Mouse (Mus musculus): ENCODE data around the gene Farp2. TPM values are rescaled to one million over a fixed set of nuclear protein-coding genes. Genes with fewer than 3 reads are reported as not detected.
A peak's percentile ranks its signal among the peaks of the same experiment; 100 is the strongest.
"Not testable (repeated sequence)": the region's sequence is repeated elsewhere in the genome, so short reads cannot be mapped to it uniquely, and the experiment has no call there.

Gene Farp2
- polyA plus RNA-seq, 1 experiment from 2014 or later: 5.7 TPM

DNA sequence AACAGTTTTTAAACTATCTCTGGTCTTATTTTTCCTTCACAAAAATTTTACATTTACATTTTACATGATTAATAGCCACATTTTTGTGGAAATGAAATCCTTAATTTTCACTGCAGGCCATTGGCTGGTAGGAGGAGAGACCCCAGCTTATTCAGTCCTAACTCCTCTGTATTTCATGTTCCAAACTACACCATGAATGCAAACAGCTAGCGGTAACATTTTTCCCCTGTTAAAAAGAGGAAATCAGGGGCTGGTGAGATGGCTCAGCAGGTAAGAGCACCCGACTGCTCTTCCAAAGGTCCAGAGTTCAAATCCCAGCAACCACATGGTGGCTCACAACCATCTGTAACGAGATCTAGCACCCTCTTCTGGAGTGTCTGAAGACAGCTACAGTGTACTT lies 25.6 kb upstream of the Farp2 start:
- H3K4me1 ChIP-seq (ENCODE audit: control insufficient read depth, insufficient read depth, low read length); H3K4me3 ChIP-seq (ENCODE audit: low read depth, low read length); H3K9me3 ChIP-seq (ENCODE audit: control insufficient read depth, low read length); H3K27ac ChIP-seq (ENCODE audit: low read depth, low read length); H3K36me3 ChIP-seq (ENCODE audit: control insufficient read depth, insufficient read depth, low read length); ATAC-seq (ENCODE audit: low read depth); H3K27me3 ChIP-seq (ENCODE audit: control insufficient read depth, insufficient read depth, low read length); H3K4me2 ChIP-seq (ENCODE audit: low read depth, low read length); H3K9ac ChIP-seq (replicated peaks; ENCODE audit: low read depth, low read length): not testable (repeated sequence)
- 87% methylated on average over 2 of the region's 3 CpGs for WGBS

DNA sequence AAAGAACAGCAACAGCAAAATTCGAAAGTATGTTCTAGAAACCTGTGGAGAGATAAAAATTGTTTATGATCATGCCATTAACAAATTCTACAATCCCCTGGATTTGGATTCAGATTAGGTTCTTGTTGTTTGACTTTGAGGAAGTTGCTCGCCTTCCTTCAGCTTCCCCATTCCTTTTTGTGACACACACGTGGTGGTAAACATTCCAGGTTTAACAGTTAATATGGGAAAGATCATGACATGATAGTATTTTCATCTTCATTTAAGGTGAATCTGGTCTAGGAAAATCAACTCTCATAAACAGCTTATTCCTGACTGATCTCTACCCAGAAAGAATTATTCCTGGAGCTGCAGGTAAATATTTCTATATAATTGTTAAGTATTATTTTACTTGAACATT lies 16.6 kb upstream of the Farp2 start:
- Histone ChIP-seq H3K4me3 (ENCODE audit: low read depth, low read length) (no peak overlapping the region), H3K36me3 (ENCODE audit: control insufficient read depth, insufficient read depth, low read length) (peaks cover 28% of the 10 kb centered on the region), H3K27ac (ENCODE audit: low read depth, low read length) (no peak overlapping the region), H3K9me3 (ENCODE audit: control insufficient read depth, low read length) (no peaks in the 10 kb centered on the region), H3K27me3 (ENCODE audit: control insufficient read depth, insufficient read depth, low read length) (no peaks in the 10 kb centered on the region), H3K9ac (replicated peaks; ENCODE audit: low read depth, low read length) (no peak overlapping the region), H3K4me2 (ENCODE audit: low read depth, low read length) (no peak overlapping the region), H3K4me1 (ENCODE audit: control insufficient read depth, insufficient read depth, low read length) (no peaks in the 10 kb centered on the region)
- no peak for ATAC-seq (ENCODE audit: low read depth)
- WGBS: 93% methylated on average over 3 of the region's 3 CpGs

DNA sequence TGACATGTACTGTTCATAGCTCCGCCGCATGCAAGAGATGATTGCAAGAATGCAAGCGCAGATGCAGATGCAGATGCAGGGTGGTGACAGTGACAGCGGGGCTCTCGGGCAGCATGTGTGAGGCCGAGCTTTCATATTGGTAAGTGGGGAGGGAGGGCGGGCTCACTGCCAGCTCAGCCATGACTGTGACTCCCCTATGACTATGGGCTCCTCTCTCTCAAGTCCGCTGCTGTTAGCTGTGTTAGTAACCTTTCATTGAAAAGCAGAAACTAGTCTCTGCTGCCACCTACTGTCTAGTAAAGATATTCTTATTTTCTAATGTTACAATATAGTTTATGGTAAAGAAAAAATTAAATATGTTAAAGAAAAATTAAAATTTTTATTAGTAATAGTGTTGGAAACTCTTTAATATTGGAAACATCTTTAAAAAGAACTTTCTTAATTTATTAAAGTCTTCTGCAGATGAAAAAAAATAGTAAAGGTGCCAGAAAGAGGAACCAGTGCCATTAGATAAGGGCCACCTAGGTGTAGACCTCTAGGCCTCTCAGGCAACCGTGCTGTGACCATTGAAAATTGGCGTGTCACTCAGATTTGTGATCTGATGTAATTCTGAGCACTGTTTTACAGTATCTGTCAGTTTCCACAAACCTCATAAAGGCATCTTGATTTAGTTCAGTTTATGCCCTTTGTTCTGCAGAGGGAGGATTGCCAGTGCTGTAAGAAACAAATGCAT lies 4.8 kb upstream of the Farp2 start:
- no peaks in the 10 kb centered on the region for H3K9me3 ChIP-seq (ENCODE audit: control insufficient read depth, low read length)
- peaks cover 4% of the 10 kb centered on the region; the same call in 1 of the 2 replicates for H3K4me1 ChIP-seq (ENCODE audit: control insufficient read depth, insufficient read depth, low read length)
- H3K4me2 ChIP-seq (ENCODE audit: low read depth, low read length): no peak overlapping the region
- no peak overlapping the region for H3K4me3 ChIP-seq (ENCODE audit: low read depth, low read length)
- no peak overlapping the region for H3K9ac ChIP-seq (replicated peaks; ENCODE audit: low read depth, low read length)
- no peak overlapping the region for H3K27ac ChIP-seq (ENCODE audit: low read depth, low read length)
- 53% methylated on average over 10 of the region's 10 CpGs for WGBS
- ATAC-seq (ENCODE audit: low read depth): peak; percentile 66; the same call in 1 of the 2 replicates
- no peaks in the 10 kb centered on the region for H3K27me3 ChIP-seq (ENCODE audit: control insufficient read depth, insufficient read depth, low read length)
- H3K36me3 ChIP-seq (ENCODE audit: control insufficient read depth, insufficient read depth, low read length): peaks cover 25% of the 10 kb centered on the region

DNA sequence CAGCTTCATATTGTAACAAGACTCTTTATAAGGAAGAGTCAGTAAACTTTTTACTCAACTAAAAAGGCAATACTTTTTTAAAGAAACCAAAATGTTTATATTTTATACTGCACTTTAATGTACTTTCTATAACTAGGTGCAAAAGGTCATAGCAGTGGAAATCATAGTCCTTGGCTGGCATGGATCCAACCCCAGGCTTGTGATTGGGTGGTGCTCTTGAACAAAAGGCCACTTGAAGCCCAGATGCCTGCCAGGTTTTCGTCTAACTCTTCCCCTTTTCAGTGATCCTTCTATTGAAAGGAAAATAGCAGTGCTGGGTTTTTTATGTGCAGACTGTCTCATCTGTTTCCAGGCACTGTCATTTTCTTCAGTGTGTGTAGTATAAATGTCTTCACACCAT lies 3.3 kb upstream of the Farp2 start:
- peaks cover 11% of the 10 kb centered on the region for H3K4me1 ChIP-seq (ENCODE audit: control insufficient read depth, insufficient read depth, low read length)
- not testable (repeated sequence) for H3K4me3 ChIP-seq (ENCODE audit: low read depth, low read length); ATAC-seq (ENCODE audit: low read depth); H3K27me3 ChIP-seq (ENCODE audit: control insufficient read depth, insufficient read depth, low read length); H3K9me3 ChIP-seq (ENCODE audit: control insufficient read depth, low read length); H3K4me2 ChIP-seq (ENCODE audit: low read depth, low read length); H3K27ac ChIP-seq (ENCODE audit: low read depth, low read length); H3K9ac ChIP-seq (replicated peaks; ENCODE audit: low read depth, low read length)
- WGBS: 50% methylated on average over 1 of the region's 1 CpGs
- H3K36me3 ChIP-seq (ENCODE audit: control insufficient read depth, insufficient read depth, low read length): peaks cover 18% of the 10 kb centered on the region

DNA sequence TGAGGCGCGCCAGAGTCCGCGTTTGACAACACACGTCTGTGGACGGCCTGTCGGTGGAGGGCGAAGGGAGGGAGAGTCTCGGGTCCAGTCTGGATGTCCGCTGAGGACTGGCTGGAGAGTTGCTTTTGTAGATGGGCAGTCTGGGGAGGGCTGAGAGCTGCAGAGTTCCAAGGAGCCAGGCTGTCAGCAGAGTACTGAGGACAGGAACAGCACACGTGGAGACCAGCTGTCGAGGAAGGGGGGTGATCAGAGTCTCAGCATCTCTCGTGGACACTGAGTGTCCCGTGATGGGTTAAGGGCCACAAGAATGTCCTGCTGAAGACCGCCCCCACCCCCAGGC lies 442 bp downstream of the Farp2 start:
- Histone ChIP-seq H3K36me3 (ENCODE audit: control insufficient read depth, insufficient read depth, low read length) (peaks cover 3% of the 10 kb centered on the region; the same call in 1 of the 2 replicates), H3K27me3 (ENCODE audit: control insufficient read depth, insufficient read depth, low read length) (no peaks in the 10 kb centered on the region), H3K4me1 (ENCODE audit: control insufficient read depth, insufficient read depth, low read length) (peaks cover 11% of the 10 kb centered on the region), H3K27ac (ENCODE audit: low read depth, low read length) (0 out of 2 replicates have a peak overlapping the region, but pooled peaks have one; percentile 4), H3K9me3 (ENCODE audit: control insufficient read depth, low read length) (no peaks in the 10 kb centered on the region), H3K9ac (replicated peaks; ENCODE audit: low read depth, low read length) (peak overlapping the region; percentile 61), H3K4me2 (ENCODE audit: low read depth, low read length) (peak overlapping the region; percentile 77), H3K4me3 (ENCODE audit: low read depth, low read length) (peak overlapping the region; percentile 56)
- 1% methylated on average over 15 of the region's 15 CpGs for WGBS
- ATAC-seq (ENCODE audit: low read depth): peak; percentile 58

DNA sequence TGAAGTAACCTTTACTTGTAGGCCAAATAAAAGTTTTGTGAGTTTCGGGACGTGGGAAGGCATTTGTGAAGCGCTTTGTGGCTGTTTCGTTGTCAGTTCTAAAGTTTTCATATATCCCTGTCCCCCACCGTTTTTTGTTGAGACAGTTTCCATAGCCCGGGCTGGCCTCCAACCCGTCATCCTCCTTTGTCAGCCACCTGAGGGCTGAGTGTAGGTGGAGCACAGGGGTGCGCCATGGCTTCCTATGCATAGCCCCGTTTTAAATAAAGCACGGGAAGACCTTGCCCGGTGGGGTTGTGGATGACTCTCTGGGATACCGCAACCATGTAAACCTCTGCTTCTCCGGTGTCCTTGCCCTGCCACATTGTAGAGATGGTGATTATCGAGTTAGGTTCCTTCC lies 1.3 kb downstream of the Farp2 start:
- no peak for ATAC-seq (ENCODE audit: low read depth)
- Histone ChIP-seq H3K36me3 (ENCODE audit: control insufficient read depth, insufficient read depth, low read length) (no peaks in the 10 kb centered on the region), H3K9me3 (ENCODE audit: control insufficient read depth, low read length) (no peaks in the 10 kb centered on the region), H3K4me2 (ENCODE audit: low read depth, low read length) (peak overlapping the region; percentile 77; the same call in 1 of the 2 replicates), H3K27me3 (ENCODE audit: control insufficient read depth, insufficient read depth, low read length) (no peaks in the 10 kb centered on the region), H3K4me1 (ENCODE audit: control insufficient read depth, insufficient read depth, low read length) (peaks cover 11% of the 10 kb centered on the region), H3K9ac (replicated peaks; ENCODE audit: low read depth, low read length) (no peak overlapping the region), H3K4me3 (ENCODE audit: low read depth, low read length) (no peak overlapping the region), H3K27ac (ENCODE audit: low read depth, low read length) (no peak overlapping the region)
- WGBS: 79% methylated on average over 14 of the region's 14 CpGs

DNA sequence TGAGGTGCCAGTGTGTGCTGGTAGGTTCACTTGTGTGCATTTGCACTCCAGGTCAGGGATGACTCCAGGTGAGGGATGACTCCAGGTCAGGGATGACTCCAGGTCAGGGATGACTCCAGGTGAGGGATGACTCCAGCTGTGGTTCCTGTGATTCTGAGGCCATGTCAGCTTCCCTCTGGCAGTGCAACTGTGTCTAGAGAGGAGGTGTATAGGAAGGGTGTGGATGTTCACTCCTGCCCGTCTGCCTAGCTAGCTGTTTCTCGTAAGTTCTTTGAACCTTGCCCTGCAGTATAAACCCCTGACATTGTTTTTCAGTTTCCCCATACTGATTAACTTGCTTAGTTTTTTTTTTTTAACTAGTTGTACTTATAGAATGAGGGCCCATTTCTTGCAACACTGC lies 9.6 kb downstream of the Farp2 start:
- Histone ChIP-seq H3K9me3 (ENCODE audit: control insufficient read depth, low read length) (no peaks in the 10 kb centered on the region), H3K9ac (replicated peaks; ENCODE audit: low read depth, low read length) (no peak overlapping the region), H3K4me1 (ENCODE audit: control insufficient read depth, insufficient read depth, low read length) (no peaks in the 10 kb centered on the region), H3K36me3 (ENCODE audit: control insufficient read depth, insufficient read depth, low read length) (no peaks in the 10 kb centered on the region), H3K4me3 (ENCODE audit: low read depth, low read length) (no peak overlapping the region), H3K4me2 (ENCODE audit: low read depth, low read length) (no peak overlapping the region), H3K27ac (ENCODE audit: low read depth, low read length) (no peak overlapping the region), H3K27me3 (ENCODE audit: control insufficient read depth, insufficient read depth, low read length) (no peaks in the 10 kb centered on the region)
- WGBS: 84% methylated on average over 2 of the region's 2 CpGs
- no peak for ATAC-seq (ENCODE audit: low read depth)

DNA sequence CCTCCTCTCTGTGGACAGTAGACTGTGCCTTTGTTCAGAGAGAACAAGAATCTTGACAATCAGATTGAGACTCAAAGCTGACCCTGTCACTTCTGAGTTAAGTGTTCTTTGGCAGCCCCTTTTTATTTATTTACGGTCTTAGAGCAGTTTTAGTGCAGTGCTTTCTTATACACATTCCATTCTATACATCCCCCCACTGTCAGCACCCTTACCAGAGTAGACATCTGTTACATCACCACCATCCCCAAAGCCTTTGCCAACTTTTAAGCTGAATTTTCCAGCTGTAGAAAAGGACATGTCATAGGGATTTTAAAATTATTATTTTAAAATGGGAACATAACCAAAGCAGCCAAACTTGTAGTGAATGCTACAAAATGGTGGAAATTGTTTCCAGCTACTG lies 10.4 kb downstream of the Farp2 start:
- H3K4me3 ChIP-seq (ENCODE audit: low read depth, low read length): no peak overlapping the region
- ATAC-seq (ENCODE audit: low read depth): no peak
- no peak overlapping the region for H3K9ac ChIP-seq (replicated peaks; ENCODE audit: low read depth, low read length)
- H3K4me2 ChIP-seq (ENCODE audit: low read depth, low read length): no peak overlapping the region
- no peaks in the 10 kb centered on the region for H3K9me3 ChIP-seq (ENCODE audit: control insufficient read depth, low read length)
- no peaks in the 10 kb centered on the region for H3K27me3 ChIP-seq (ENCODE audit: control insufficient read depth, insufficient read depth, low read length)
- no peaks in the 10 kb centered on the region for H3K36me3 ChIP-seq (ENCODE audit: control insufficient read depth, insufficient read depth, low read length)
- WGBS: 74% methylated on average over 1 of the region's 1 CpGs
- H3K27ac ChIP-seq (ENCODE audit: low read depth, low read length): no peak overlapping the region
- H3K4me1 ChIP-seq (ENCODE audit: control insufficient read depth, insufficient read depth, low read length): no peaks in the 10 kb centered on the region

DNA sequence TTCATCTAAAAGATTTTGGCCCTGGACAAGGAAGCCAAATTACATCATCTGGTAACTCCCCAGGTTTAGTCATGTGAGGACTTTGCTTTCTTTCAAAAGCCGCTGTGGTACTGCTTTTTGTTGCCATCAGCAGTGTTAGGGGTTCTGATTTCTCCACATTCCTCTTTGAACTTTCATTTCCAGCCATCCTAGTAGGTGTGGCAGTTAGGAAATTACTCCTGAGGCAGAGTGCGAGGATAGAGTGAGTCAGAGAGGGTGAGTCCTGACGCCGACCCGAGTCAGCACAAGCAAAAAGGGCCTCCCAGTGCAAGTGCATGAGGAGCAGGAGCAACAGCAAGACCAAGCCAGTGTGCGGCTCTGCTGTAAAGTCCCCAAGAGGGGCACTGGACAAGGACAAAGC lies 17.9 kb downstream of the Farp2 start:
- Histone ChIP-seq H3K9ac (replicated peaks; ENCODE audit: low read depth, low read length) (no peak overlapping the region), H3K36me3 (ENCODE audit: control insufficient read depth, insufficient read depth, low read length) (no peaks in the 10 kb centered on the region), H3K4me2 (ENCODE audit: low read depth, low read length) (no peak overlapping the region), H3K27ac (ENCODE audit: low read depth, low read length) (no peak overlapping the region), H3K4me1 (ENCODE audit: control insufficient read depth, insufficient read depth, low read length) (no peaks in the 10 kb centered on the region), H3K9me3 (ENCODE audit: control insufficient read depth, low read length) (no peaks in the 10 kb centered on the region), H3K27me3 (ENCODE audit: control insufficient read depth, insufficient read depth, low read length) (no peaks in the 10 kb centered on the region), H3K4me3 (ENCODE audit: low read depth, low read length) (no peak overlapping the region)
- ATAC-seq (ENCODE audit: low read depth): no peak
- 90% methylated on average over 6 of the region's 6 CpGs for WGBS
